Mouse (Mus musculus) embryonic facial prominence, embryonic 15.5 days (tissue): Measurements from ENCODE around the gene Dctn2. TPM values are rescaled to one million over a fixed set of nuclear protein-coding genes. Genes with fewer than 3 reads are reported as not detected.

ENCODE experiments used
- ATAC-seq: fragments of 200-750 bp; cut with Nextera tagmentation; 2 replicates; pipeline ENCODE4 v1.8.0; 2017; ENCODE audit warnings: low read depth, moderate TSS enrichment; ENCODE audit not compliant: insufficient number of reproducible peaks, low FRiP score, low TSS enrichment
- H3K27ac ChIP-seq: fragments of 300-500 bp; sonication (generic); replicated peaks from 2 replicates; pipeline ENCODE4 v1.5.1; 2015; ENCODE audit warnings: mild to moderate bottlenecking, inconsistent platforms
- H3K27me3 ChIP-seq: fragments of 300-500 bp; sonication (generic); 2 replicates; pipeline ENCODE4 v1.6.1; 2015; ENCODE audit warnings: inconsistent platforms
- H3K36me3 ChIP-seq: fragments of 300-500 bp; sonication (generic); 2 replicates; pipeline ENCODE4 v1.6.1; 2015; ENCODE audit warnings: mild to moderate bottlenecking, inconsistent platforms
- H3K4me1 ChIP-seq: fragments of 300-500 bp; sonication (generic); 2 replicates; pipeline ENCODE4 v1.6.1; 2015; ENCODE audit warnings: inconsistent platforms
- H3K4me2 ChIP-seq: fragments of 300-500 bp; sonication (generic); replicated peaks from 2 replicates; pipeline ENCODE4 v1.6.1; 2015; ENCODE audit warnings: mild to moderate bottlenecking, inconsistent platforms
- H3K4me3 ChIP-seq: fragments of 300-500 bp; sonication (generic); replicated peaks from 2 replicates; pipeline ENCODE4 v1.5.1; 2015; ENCODE audit warnings: mild to moderate bottlenecking, inconsistent platforms
- H3K9ac ChIP-seq: fragments of 300-500 bp; sonication (generic); 2 replicates; pipeline ENCODE4 v1.6.1; 2015; ENCODE audit warnings: inconsistent platforms
- H3K9me3 ChIP-seq: fragments of 300-500 bp; sonication (generic); replicated peaks from 2 replicates; pipeline ENCODE4 v1.6.1; 2016; ENCODE audit warnings: inconsistent platforms
- WGBS: fragments of 180-500 bp; shearing (Covaris S2); methylation state at CpG from one replicate; pipeline ENCODE4 v1.1.7; 2015; 5-methylcytosine and 5-hydroxymethylcytosine counted together
- polyA plus RNA-seq: library from polyadenylated mRNA; unstranded; fragments of >200 nt; fragmentation: Nextera tagmentation; extraction: Ambion mirVana; gene quantifications from 2 replicates; pipeline ENCODE4 v1.2.1, GENCODE M21; 2015

The Dctn2 gene
- polyA plus RNA-seq, 1 experiment from 2014 or later, result 212 TPM

GRCm38 (mm10) chr10:127233141-127233540, 33.0 kb upstream of the Dctn2 start:
- H3K36me3 ChIP-seq, result no peaks in the 10 kb centered on the region
- no peaks in the 10 kb centered on the region for H3K9me3 ChIP-seq
- H3K4me1 ChIP-seq, result peaks cover 9% of the 10 kb centered on the region
- H3K4me3 ChIP-seq, result no peak overlapping the region
- H3K4me2 ChIP-seq, result no peak overlapping the region
- no peak overlapping the region for H3K9ac ChIP-seq
- no peaks in the 10 kb centered on the region for H3K27me3 ChIP-seq
- WGBS, result 75% methylated on average over 9 of the region's 9 CpGs
- H3K27ac ChIP-seq, result no peak overlapping the region
- ATAC-seq, result no peak

DNA sequence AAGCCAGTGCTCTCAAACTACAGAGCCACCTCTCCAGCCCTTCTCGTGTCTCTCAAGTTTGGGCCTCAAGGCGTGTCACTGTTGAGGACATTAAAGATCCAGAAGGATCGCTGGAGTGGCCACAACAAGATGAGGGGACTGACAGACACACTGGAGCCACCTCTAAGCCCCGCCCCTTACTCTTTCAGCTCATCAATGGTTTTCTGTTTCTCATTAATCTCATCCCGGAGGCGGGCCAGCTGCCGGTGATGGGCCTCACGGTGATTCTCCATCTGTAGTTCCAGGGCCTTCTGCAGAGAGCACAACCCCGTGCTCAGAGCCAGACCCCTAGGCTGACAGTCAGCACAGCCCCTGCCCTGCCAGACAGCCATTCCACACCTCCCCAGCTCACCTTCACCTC, 29.6 kb upstream of the Dctn2 start:
- no peaks in the 10 kb centered on the region for H3K27me3 ChIP-seq
- no peak overlapping the region for H3K27ac ChIP-seq
- no peak overlapping the region for H3K4me3 ChIP-seq
- no peaks in the 10 kb centered on the region for H3K36me3 ChIP-seq
- ATAC-seq, result no peak
- peaks cover 9% of the 10 kb centered on the region for H3K4me1 ChIP-seq
- WGBS, result 21% methylated on average over 9 of the region's 9 CpGs
- no peak overlapping the region for H3K9ac ChIP-seq
- H3K9me3 ChIP-seq, result no peaks in the 10 kb centered on the region
- no peak overlapping the region for H3K4me2 ChIP-seq

- Histone ChIP-seq H3K9ac (no peak overlapping the region), H3K36me3 (0 out of 2 replicates have a peak, but pooled peaks cover 4% of the 10 kb centered on the region), H3K4me2 (no peak overlapping the region), H3K27me3 (no peaks in the 10 kb centered on the region), H3K4me1 (peaks cover 9% of the 10 kb centered on the region), H3K4me3 (no peak overlapping the region), H3K9me3 (no peaks in the 10 kb centered on the region), H3K27ac (no peak overlapping the region)
- no peak for ATAC-seq
- 71% methylated on average over 18 of the region's 18 CpGs for WGBS
These were observed 27.8 kb upstream of the Dctn2 start for GRCm38 (mm10) chr10:127238241-127238824.

GRCm38 (mm10) chr10:127250810-127251209, 15.4 kb upstream of the Dctn2 start:
- no peak overlapping the region for H3K4me2 ChIP-seq
- no peak for ATAC-seq
- 73% methylated on average over 5 of the region's 5 CpGs for WGBS
- no peak overlapping the region for H3K4me3 ChIP-seq
- H3K36me3 ChIP-seq, result no peaks in the 10 kb centered on the region
- no peaks in the 10 kb centered on the region for H3K9me3 ChIP-seq
- H3K27ac ChIP-seq, result no peak overlapping the region
- no peaks in the 10 kb centered on the region for H3K27me3 ChIP-seq
- no peaks in the 10 kb centered on the region for H3K4me1 ChIP-seq
- no peak overlapping the region for H3K9ac ChIP-seq

GRCm38 (mm10) chr10:127255625-127256345, 10.4 kb upstream of the Dctn2 start:
- 20% methylated on average over 14 of the region's 14 CpGs for WGBS
- Histone ChIP-seq H3K27me3 (no peaks in the 10 kb centered on the region), H3K27ac (no peak overlapping the region), H3K4me1 (no peaks in the 10 kb centered on the region), H3K4me3 (no peak overlapping the region), H3K4me2 (no peak overlapping the region), H3K9me3 (no peaks in the 10 kb centered on the region), H3K9ac (no peak overlapping the region), H3K36me3 (no peaks in the 10 kb centered on the region)
- ATAC-seq, result no peak

GRCm38 (mm10) chr10:127257790-127258189, 8.4 kb upstream of the Dctn2 start:
- Histone ChIP-seq H3K36me3 (no peaks in the 10 kb centered on the region), H3K4me1 (peaks cover 11% of the 10 kb centered on the region), H3K4me3 (no peak overlapping the region), H3K9me3 (no peaks in the 10 kb centered on the region), H3K27me3 (0 out of 2 replicates have a peak, but pooled peaks cover 4% of the 10 kb centered on the region), H3K9ac (no peak overlapping the region), H3K4me2 (no peak overlapping the region), H3K27ac (no peak overlapping the region)
- ATAC-seq, result no peak
- 72% methylated on average over 6 of the region's 6 CpGs for WGBS

GRCm38 (mm10) chr10:127258489-127258888, 7.7 kb upstream of the Dctn2 start:
- Histone ChIP-seq H3K4me1 (peaks cover 13% of the 10 kb centered on the region), H3K27me3 (0 out of 2 replicates have a peak, but pooled peaks cover 4% of the 10 kb centered on the region), H3K9me3 (no peaks in the 10 kb centered on the region), H3K9ac (no peak overlapping the region), H3K36me3 (no peaks in the 10 kb centered on the region), H3K4me2 (no peak overlapping the region), H3K27ac (no peak overlapping the region), H3K4me3 (no peak overlapping the region)
- WGBS, result 71% methylated on average over 8 of the region's 8 CpGs
- ATAC-seq, result no peak

DNA sequence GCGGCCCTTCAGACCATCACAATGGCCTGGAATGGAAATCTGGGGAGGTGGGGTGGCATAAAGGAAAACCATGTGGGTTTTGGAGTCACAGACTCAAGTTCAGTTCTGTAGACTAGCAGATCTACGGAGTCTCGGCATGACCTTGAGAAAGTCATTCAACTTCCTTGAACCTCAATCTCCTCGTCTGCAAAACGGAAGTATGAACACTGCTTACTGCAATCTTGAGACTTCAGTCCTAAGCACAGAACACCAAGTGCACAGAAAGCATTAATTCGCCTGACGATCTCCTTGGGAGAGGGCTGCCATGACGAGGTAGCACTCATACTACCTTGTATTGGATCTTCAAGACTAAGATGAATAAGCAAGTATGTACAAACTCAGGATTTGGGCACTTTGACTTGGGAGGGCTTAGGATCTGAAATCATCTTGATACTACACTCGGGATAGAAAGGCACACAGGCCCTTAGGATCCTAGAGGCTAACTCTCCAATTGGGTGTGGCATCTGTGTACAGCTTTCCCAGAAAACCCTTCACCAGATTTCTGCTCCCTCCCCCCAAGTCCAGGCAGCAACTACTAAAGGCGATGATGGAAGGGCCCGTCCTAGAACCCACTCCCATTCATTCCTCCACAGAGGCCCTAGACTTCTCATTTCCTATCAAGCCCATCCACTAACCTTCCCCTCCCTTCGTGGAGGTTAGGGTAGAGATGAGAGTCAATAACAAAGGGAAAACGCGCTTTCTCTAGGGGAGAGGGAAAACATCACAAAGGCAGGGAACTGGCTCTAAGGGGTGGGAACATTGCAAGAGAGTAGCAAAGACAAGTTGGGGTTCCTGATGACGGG, 4.2 kb upstream of the Dctn2 start:
- peak overlapping the region; percentile 50 for H3K4me3 ChIP-seq
- H3K4me2 ChIP-seq, result peak overlapping the region; percentile 90
- 60% methylated on average over 15 of the region's 15 CpGs for WGBS
- H3K27me3 ChIP-seq, result peaks cover 9% of the 10 kb centered on the region
- no peaks in the 10 kb centered on the region for H3K36me3 ChIP-seq
- H3K4me1 ChIP-seq, result peaks cover 15% of the 10 kb centered on the region
- ATAC-seq, result no peak
- H3K9ac ChIP-seq, result no peak overlapping the region; the same call in 1 of the 2 replicates
- no peak overlapping the region for H3K27ac ChIP-seq
- no peaks in the 10 kb centered on the region for H3K9me3 ChIP-seq

DNA sequence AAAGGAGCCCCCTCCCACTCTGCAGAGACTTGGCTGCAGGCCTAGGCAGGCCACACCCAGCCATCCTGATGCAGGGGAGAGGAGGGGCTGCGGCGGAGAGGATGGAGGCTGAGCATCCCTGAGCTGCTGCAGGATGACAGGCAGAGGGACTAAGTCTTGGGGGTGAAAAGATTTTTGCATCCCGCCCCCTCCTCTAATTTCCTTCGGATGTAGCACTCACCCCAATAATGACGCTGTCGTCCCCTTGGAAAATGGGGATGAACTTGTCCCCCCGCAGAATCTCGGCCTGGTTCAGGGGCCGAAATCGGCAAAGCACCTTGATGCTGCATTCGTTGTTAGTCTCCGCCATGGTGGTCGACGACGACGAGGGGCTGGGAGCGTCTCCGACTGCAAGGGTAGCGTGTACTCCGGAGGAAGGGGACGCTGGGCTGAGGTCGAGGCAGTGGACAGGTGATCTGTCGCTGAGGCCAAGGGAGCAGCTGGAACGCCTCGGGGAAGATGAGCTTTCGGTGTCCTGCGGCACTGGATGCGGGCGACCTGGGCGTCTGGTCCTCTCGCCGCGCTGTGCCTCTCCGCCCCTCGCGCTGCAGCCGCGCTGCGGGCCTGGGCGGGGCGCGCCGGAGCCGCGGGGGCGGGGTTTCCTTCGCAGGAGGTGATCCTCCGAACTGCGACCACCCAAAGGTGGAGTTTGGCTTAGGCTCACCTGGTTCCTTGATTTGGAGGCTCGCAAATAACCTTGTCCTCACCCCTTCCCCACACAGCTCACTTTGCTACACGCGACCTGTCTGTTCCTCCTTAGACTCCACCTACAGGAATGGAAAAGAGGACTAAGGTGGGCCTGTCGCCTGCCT, 3.4 kb upstream of the Dctn2 start, which contains the start of gene Kif5a:
Kif5a (minus strand) TSS at position 801 of the 851 bp plus-strand sequence.
- under 1% methylated on average over 53 of the region's 53 CpGs for WGBS
- Histone ChIP-seq H3K4me3 (peak within 1 kb of the TSS; percentile 50), H3K9ac (peak within 1 kb of the TSS; percentile 45), H3K36me3 (no peaks in the 10 kb centered on the region), H3K27me3 (peaks cover 9% of the 10 kb centered on the region), H3K4me2 (peak within 1 kb of the TSS; percentile 90), H3K27ac (no peak within 1 kb of the TSS), H3K4me1 (peaks cover 23% of the 10 kb centered on the region), H3K9me3 (no peaks in the 10 kb centered on the region)
- no peak for ATAC-seq

- no peak for ATAC-seq
- Histone ChIP-seq H3K9me3 (no peaks in the 10 kb centered on the region), H3K4me2 (no peak overlapping the region), H3K4me3 (no peak overlapping the region; the same call in 1 of the 2 replicates), H3K27ac (no peak overlapping the region), H3K9ac (no peak overlapping the region), H3K4me1 (peaks cover 32% of the 10 kb centered on the region), H3K36me3 (peaks cover 6% of the 10 kb centered on the region; the same call in 1 of the 2 replicates), H3K27me3 (peaks cover 9% of the 10 kb centered on the region)
- 46% methylated on average over 3 of the region's 3 CpGs for WGBS
These were observed 2.5 kb upstream of the Dctn2 start for GRCm38 (mm10) chr10:127263631-127264030.
